Mouse (Mus musculus) forebrain, embryonic 13.5 days (tissue): ENCODE data around the gene Usp17le. TPM values are rescaled to one million over a fixed set of nuclear protein-coding genes. Genes with fewer than 3 reads are reported as not detected.
"Not testable (repeated sequence)": the region's sequence is repeated elsewhere in the genome, so short reads cannot be mapped to it uniquely, and the experiment has no call there.

Source experiments
- ATAC-seq: fragments of 200-750 bp; cut with Nextera tagmentation; 2 replicates; pipeline ENCODE4 v1.8.0; 2017
- H3K27ac ChIP-seq: fragments of 300-500 bp; sonication (generic); 2 replicates; pipeline ENCODE4 v1.5.1; 2015; ENCODE audit warnings: inconsistent platforms, mild to moderate bottlenecking, moderate library complexity
- H3K27me3 ChIP-seq: fragments of 300-500 bp; sonication (generic); 2 replicates; pipeline ENCODE4 v1.6.1; 2015; ENCODE audit warnings: mild to moderate bottlenecking, inconsistent platforms
- H3K36me3 ChIP-seq: fragments of 300-500 bp; sonication (generic); 2 replicates; pipeline ENCODE4 v1.6.1; 2015; ENCODE audit warnings: mild to moderate bottlenecking, inconsistent platforms; ENCODE audit not compliant: poor library complexity, severe bottlenecking
- H3K4me1 ChIP-seq: fragments of 300-500 bp; sonication (generic); 2 replicates; pipeline ENCODE4 v1.6.1; 2015; ENCODE audit warnings: inconsistent platforms
- H3K4me2 ChIP-seq: fragments of 300-500 bp; sonication (generic); 2 replicates; pipeline ENCODE4 v1.6.1; 2015; ENCODE audit warnings: inconsistent platforms, mild to moderate bottlenecking, moderate library complexity
- H3K4me3 ChIP-seq: fragments of 300-500 bp; sonication (generic); 2 replicates; pipeline ENCODE4 v1.5.1; 2015; ENCODE audit warnings: mild to moderate bottlenecking, inconsistent platforms
- H3K9ac ChIP-seq: fragments of 300-500 bp; sonication (generic); 2 replicates; pipeline ENCODE4 v1.6.1; 2015; ENCODE audit warnings: mild to moderate bottlenecking, inconsistent platforms
- H3K9me3 ChIP-seq: fragments of 300-500 bp; sonication (generic); replicated peaks from 2 replicates; pipeline ENCODE4 v1.6.1; 2016; ENCODE audit warnings: inconsistent platforms
- WGBS: fragments of 180-500 bp; shearing (Covaris S2); methylation state at CpG from one replicate; pipeline ENCODE4 v1.1.7; 2015; 5-methylcytosine and 5-hydroxymethylcytosine counted together
- polyA plus RNA-seq: library from polyadenylated mRNA; unstranded; fragments of >200 nt; fragmentation: Nextera tagmentation; extraction: Ambion mirVana; gene quantifications from 2 replicates; pipeline ENCODE4 v1.2.1, GENCODE M21; 2015

Usp17le gene
- not detected in 2 replicates for polyA plus RNA-seq

DNA sequence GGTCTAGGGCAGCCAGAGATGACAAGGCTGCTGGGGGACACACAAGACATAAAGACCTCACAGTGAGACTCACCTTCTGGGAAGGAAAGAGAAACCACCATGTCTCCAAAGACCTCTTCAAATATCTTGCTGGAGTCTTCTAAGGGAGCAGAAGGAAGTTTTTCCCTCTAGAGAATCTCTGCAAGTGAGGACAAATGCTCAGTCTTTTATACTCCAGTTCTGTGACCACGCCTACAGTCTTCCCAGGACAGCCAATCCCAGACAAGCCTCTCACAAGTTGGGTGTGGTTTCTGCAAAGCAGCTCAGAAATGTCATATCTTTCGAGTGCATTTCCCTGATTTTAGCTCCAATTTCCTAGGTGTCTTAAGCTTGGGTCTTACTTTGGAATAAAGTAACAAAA, at the start of gene Usp17le:
TSS of gene Usp17le (minus strand) at position 101 of the 400 bp plus-strand sequence.
- H3K27ac ChIP-seq, H3K9me3 ChIP-seq, H3K27me3 ChIP-seq, H3K4me1 ChIP-seq, ATAC-seq, H3K36me3 ChIP-seq, H3K9ac ChIP-seq, H3K4me3 ChIP-seq, H3K4me2 ChIP-seq: not testable (repeated sequence)
- 77% methylated on average over 2 of the region's 2 CpGs for WGBS

GRCm38 (mm10) chr7:104810335-104810734, 33.1 kb upstream of the Usp17le start:
- H3K9me3 ChIP-seq, H3K4me2 ChIP-seq, H3K27me3 ChIP-seq, H3K4me1 ChIP-seq, H3K27ac ChIP-seq, H3K36me3 ChIP-seq, H3K4me3 ChIP-seq, H3K9ac ChIP-seq, ATAC-seq: not testable (repeated sequence)
- WGBS, result 88% methylated on average over 8 of the region's 8 CpGs

GRCm38 (mm10) chr7:104790796-104791195, 13.5 kb upstream of the Usp17le start:
- Histone ChIP-seq H3K36me3 (no peaks in the 10 kb centered on the region), H3K4me3 (no peak overlapping the region), H3K27me3 (no peaks in the 10 kb centered on the region), H3K9me3 (no peaks in the 10 kb centered on the region), H3K9ac (no peak overlapping the region), H3K4me2 (no peak overlapping the region), H3K27ac (no peak overlapping the region), H3K4me1 (no peaks in the 10 kb centered on the region)
- WGBS, result 33% methylated on average over 1 of the region's 1 CpGs
- ATAC-seq, result no peak

Other genes with a start within 250 kb of the Usp17le start
- not detected in 2 replicates for gene Olfr651, start 227.3 kb downstream of the Usp17le start, polyA plus RNA-seq
- gene Olfr652, start 216.6 kb downstream of the Usp17le start, polyA plus RNA-seq, result 0.03 TPM in 1 of 2 replicates, not detected in the other
- gene Olfr653, start 200.2 kb downstream of the Usp17le start, polyA plus RNA-seq, result not detected in 2 replicates
- gene Olfr654, start 190.4 kb downstream of the Usp17le start, polyA plus RNA-seq, result not detected in 2 replicates
- gene Olfr655, start 175.7 kb downstream of the Usp17le start, polyA plus RNA-seq, result not detected in 2 replicates
- not detected in 2 replicates for gene Olfr656, start 163.5 kb downstream of the Usp17le start, polyA plus RNA-seq
- not detected in 2 replicates for gene Olfr657, start 152.7 kb downstream of the Usp17le start, polyA plus RNA-seq
- 0.06 and 0.10 TPM in 2 replicates for gene Olfr658, start 130.2 kb downstream of the Usp17le start, polyA plus RNA-seq
- gene Olfr659, start 110.7 kb downstream of the Usp17le start, polyA plus RNA-seq, result not detected in 2 replicates
- not detected in 2 replicates for gene Olfr661, start 91.0 kb downstream of the Usp17le start, polyA plus RNA-seq
- not detected in 2 replicates for gene Usp17lb, start 65.1 kb upstream of the Usp17le start, polyA plus RNA-seq
- gene Usp17la, start 79.5 kb upstream of the Usp17le start, polyA plus RNA-seq, result not detected in 2 replicates
- not detected in 2 replicates for gene Olfr665, start 100.6 kb upstream of the Usp17le start, polyA plus RNA-seq
- gene Olfr666, start 118.5 kb upstream of the Usp17le start, polyA plus RNA-seq, result not detected in 2 replicates
- gene Olfr667, start 144.0 kb upstream of the Usp17le start, polyA plus RNA-seq, result not detected in 2 replicates
- gene Olfr668, start 150.6 kb upstream of the Usp17le start, polyA plus RNA-seq, result not detected in 2 replicates
- not detected in 2 replicates for gene Olfr669, start 156.8 kb upstream of the Usp17le start, polyA plus RNA-seq
- gene Olfr670, start 185.2 kb upstream of the Usp17le start, polyA plus RNA-seq, result not detected in 2 replicates
- gene Olfr671, start 201.7 kb upstream of the Usp17le start, polyA plus RNA-seq, result not detected in 2 replicates
- not detected in 2 replicates for gene Olfr672, start 224.6 kb upstream of the Usp17le start, polyA plus RNA-seq